Mouse (Mus musculus): ENCODE measurements around the gene Itgb3bp. TPM values are rescaled to one million over a fixed set of nuclear protein-coding genes. Genes with fewer than 3 reads are reported as not detected.

Gene Itgb3bp
- polyA plus RNA-seq, 1 experiment: 1.3 TPM

GRCm38 (mm10) chr4:99739836-99740235 lies 189.8 kb downstream of the Itgb3bp start:
- H3K36me3 ChIP-seq (ENCODE audit: control insufficient read depth, insufficient read depth, low read length): no peaks in the 10 kb centered on the region
- no peaks in the 10 kb centered on the region for H3K4me1 ChIP-seq (ENCODE audit: control insufficient read depth, insufficient read depth, low read length)
- 70% methylated on average over 7 of the region's 7 CpGs for WGBS
- DNase-seq: no peak
- no peak overlapping the region for H3K4me3 ChIP-seq (ENCODE audit: insufficient read depth, low read depth, low read length)
- TF ChIP-seq CTCF (conservative IDR thresholded peaks at IDR 0.05; ENCODE audit: insufficient read depth, insufficient read length, low read depth, low read length) (no peak), POLR2A (IDR thresholded peaks at IDR 0.05; ENCODE audit: low read depth, low read length) (no peak)
- no peaks in the 10 kb centered on the region for H3K27me3 ChIP-seq (replicated peaks; ENCODE audit: control insufficient read depth, insufficient read depth, low read length)
- no peak overlapping the region for H3K27ac ChIP-seq (ENCODE audit: insufficient read depth, low read depth, low read length)

GRCm38 (mm10) chr4:99725914-99726451 lies 203.6 kb downstream of the Itgb3bp start:
- no peak for DNase-seq
- Histone ChIP-seq H3K36me3 (ENCODE audit: control insufficient read depth, insufficient read depth, low read length) (no peaks in the 10 kb centered on the region; the same call in 1 of the 2 replicates), H3K4me3 (ENCODE audit: insufficient read depth, low read depth, low read length) (no peak overlapping the region), H3K4me1 (ENCODE audit: control insufficient read depth, insufficient read depth, low read length) (no peaks in the 10 kb centered on the region), H3K27me3 (replicated peaks; ENCODE audit: control insufficient read depth, insufficient read depth, low read length) (no peaks in the 10 kb centered on the region), H3K27ac (ENCODE audit: insufficient read depth, low read depth, low read length) (no peak overlapping the region)
- TF ChIP-seq POLR2A (IDR thresholded peaks at IDR 0.05; ENCODE audit: low read depth, low read length) (no peak), CTCF (conservative IDR thresholded peaks at IDR 0.05; ENCODE audit: insufficient read depth, insufficient read length, low read depth, low read length) (no peak)
- WGBS: 95% methylated on average over 8 of the region's 8 CpGs

- no peaks in the 10 kb centered on the region for H3K36me3 ChIP-seq (ENCODE audit: control insufficient read depth, insufficient read depth, low read length)
- H3K4me1 ChIP-seq (ENCODE audit: control insufficient read depth, insufficient read depth, low read length): no peaks in the 10 kb centered on the region
- no peak overlapping the region for H3K27ac ChIP-seq (ENCODE audit: insufficient read depth, low read depth, low read length)
- DNase-seq: no peak
- 90% methylated on average over 4 of the region's 4 CpGs for WGBS
- no peak for TF ChIP-seq POLR2A (IDR thresholded peaks at IDR 0.05; ENCODE audit: low read depth, low read length)
- TF ChIP-seq CTCF (conservative IDR thresholded peaks at IDR 0.05; ENCODE audit: insufficient read depth, insufficient read length, low read depth, low read length): no peak
- no peak overlapping the region for H3K4me3 ChIP-seq (ENCODE audit: insufficient read depth, low read depth, low read length)
- H3K27me3 ChIP-seq (replicated peaks; ENCODE audit: control insufficient read depth, insufficient read depth, low read length): no peaks in the 10 kb centered on the region
Measured at GRCm38 (mm10) chr4:99724331-99724730, 205.3 kb downstream of the Itgb3bp start.

- WGBS: 47% methylated on average over 4 of the region's 4 CpGs
- H3K27me3 ChIP-seq (replicated peaks; ENCODE audit: control insufficient read depth, insufficient read depth, low read length): no peaks in the 10 kb centered on the region
- H3K36me3 ChIP-seq (ENCODE audit: control insufficient read depth, insufficient read depth, low read length): no peaks in the 10 kb centered on the region
- H3K4me3 ChIP-seq (ENCODE audit: insufficient read depth, low read depth, low read length): no peak overlapping the region
- DNase-seq: no peak
- no peaks in the 10 kb centered on the region for H3K4me1 ChIP-seq (ENCODE audit: control insufficient read depth, insufficient read depth, low read length)
- TF ChIP-seq POLR2A (IDR thresholded peaks at IDR 0.05; ENCODE audit: low read depth, low read length) (no peak), CTCF (conservative IDR thresholded peaks at IDR 0.05; ENCODE audit: insufficient read depth, insufficient read length, low read depth, low read length) (no peak)
- no peak overlapping the region for H3K27ac ChIP-seq (ENCODE audit: insufficient read depth, low read depth, low read length)
Measured at GRCm38 (mm10) chr4:99717905-99718304, 211.7 kb downstream of the Itgb3bp start.

GRCm38 (mm10) chr4:99715783-99716416 lies 213.7 kb downstream of the Itgb3bp start:
- Histone ChIP-seq H3K36me3 (ENCODE audit: control insufficient read depth, insufficient read depth, low read length) (no peaks in the 10 kb centered on the region), H3K27me3 (replicated peaks; ENCODE audit: control insufficient read depth, insufficient read depth, low read length) (no peaks in the 10 kb centered on the region), H3K27ac (ENCODE audit: insufficient read depth, low read depth, low read length) (no peak overlapping the region), H3K4me1 (ENCODE audit: control insufficient read depth, insufficient read depth, low read length) (no peaks in the 10 kb centered on the region), H3K4me3 (ENCODE audit: insufficient read depth, low read depth, low read length) (peak overlapping the region; percentile 74)
- WGBS: 19% methylated on average over 25 of the region's 25 CpGs
- DNase-seq: peak; percentile 2
- TF ChIP-seq POLR2A (IDR thresholded peaks at IDR 0.05; ENCODE audit: low read depth, low read length): no peak
- TF ChIP-seq CTCF (conservative IDR thresholded peaks at IDR 0.05; ENCODE audit: insufficient read depth, insufficient read length, low read depth, low read length): no peak

Other genes starting within 250 kb of the Itgb3bp start
- gene Alg6, start 214.1 kb downstream of the Itgb3bp start, polyA plus RNA-seq (2012; rRNA removed): 4.2 and 5.0 TPM in 2 replicates
- gene Efcab7, start 100.6 kb downstream of the Itgb3bp start, polyA plus RNA-seq (2012; rRNA removed): 1.7 and 1.8 TPM in 2 replicates
- 82.9 and 84.2 TPM in 2 replicates for gene Pgm1, start 399 bp downstream of the Itgb3bp start, polyA plus RNA-seq (2012; rRNA removed)
- gene Ror1, start 166.0 kb upstream of the Itgb3bp start, polyA plus RNA-seq (2012; rRNA removed): 2.2 and 2.8 TPM in 2 replicates